Mouse (Mus musculus): ENCODE results near the gene Sbno1. TPM values are rescaled to one million over a fixed set of nuclear protein-coding genes. Genes with fewer than 3 reads are reported as not detected.
"Not testable (repeated sequence)": the region's sequence is repeated elsewhere in the genome, so short reads cannot be mapped to it uniquely, and the experiment has no call there.

Gene Sbno1
- total RNA-seq, 2 experiments from 2014 or later, result 180 to 185 TPM

- no peak overlapping the region for H3K4me3 ChIP-seq
- no peak for TF ChIP-seq CTCF (IDR thresholded peaks at IDR 0.05)
- no peak for DNase-seq (ENCODE audit: extremely low spot score in 1 of 2, low spot score in 2 of 2)
- intact Hi-C loops (cut with DNase I), result loop anchor here (10.0 kb wide), 1 partner anchor 184 kb away; the partner anchor contains the start of gene Rilpl1
- H3K27ac ChIP-seq, result no peak overlapping the region; the same call in 1 of the 2 replicates
Measured at GRCm38 (mm10) chr5:124350350-124350749, 75.5 kb downstream of the Sbno1 start.

GRCm38 (mm10) chr5:124349196-124349595, 76.6 kb downstream of the Sbno1 start:
- TF ChIP-seq CTCF (IDR thresholded peaks at IDR 0.05), result no peak; the same call in 1 of the 2 replicates
- intact Hi-C loops (cut with DNase I), result no loop called here
- DNase-seq (ENCODE audit: extremely low spot score in 1 of 2, low spot score in 2 of 2), result peak in 1 of 2 experiments; percentile 37
- Histone ChIP-seq H3K4me3 (no peak overlapping the region), H3K27ac (peak overlapping the region; percentile 53)

- H3K27ac ChIP-seq, result no peak overlapping the region
- intact Hi-C loops (cut with DNase I), result no loop called here
- DNase-seq (ENCODE audit: extremely low spot score in 1 of 2, low spot score in 2 of 2), result no peak
- H3K4me3 ChIP-seq, result no peak overlapping the region
- TF ChIP-seq CTCF (IDR thresholded peaks at IDR 0.05), result no peak
Measured at GRCm38 (mm10) chr5:124342897-124343296, 82.9 kb downstream of the Sbno1 start.

GRCm38 (mm10) chr5:124341753-124342339, 84.0 kb downstream of the Sbno1 start:
- intact Hi-C loops (cut with DNase I); DNase-seq (ENCODE audit: extremely low spot score in 1 of 2, low spot score in 2 of 2): not testable (repeated sequence)

GRCm38 (mm10) chr5:124338791-124339190, 87.0 kb downstream of the Sbno1 start:
- no peak for DNase-seq (ENCODE audit: extremely low spot score in 1 of 2, low spot score in 2 of 2)
- TF ChIP-seq CTCF (IDR thresholded peaks at IDR 0.05), result no peak
- Histone ChIP-seq H3K4me3 (no peak overlapping the region), H3K27ac (peak overlapping the region; percentile 21)
- intact Hi-C loops (cut with DNase I), result no loop called here

More at GRCm38 (mm10) chr5:124341753-124342339, 84.0 kb downstream of the Sbno1 start:
- peak; percentile 13 for TF ChIP-seq CTCF (IDR thresholded peaks at IDR 0.05)
- H3K4me3 ChIP-seq, H3K27ac ChIP-seq: not testable (repeated sequence)

- TF ChIP-seq CTCF (IDR thresholded peaks at IDR 0.05), result no peak
- DNase-seq (ENCODE audit: extremely low spot score in 1 of 2, low spot score in 2 of 2), result no peak
- no peak overlapping the region for H3K4me3 ChIP-seq
- intact Hi-C loops (cut with DNase I), result no loop called here
- peak overlapping the region; percentile 4; the same call in 1 of the 2 replicates for H3K27ac ChIP-seq
Measured at GRCm38 (mm10) chr5:124337909-124338308, 87.9 kb downstream of the Sbno1 start.

- no peak for TF ChIP-seq CTCF (IDR thresholded peaks at IDR 0.05)
- intact Hi-C loops (cut with DNase I), result no loop called here
- Histone ChIP-seq H3K4me3 (no peak overlapping the region), H3K27ac (no peak overlapping the region)
- no peak for DNase-seq (ENCODE audit: extremely low spot score in 1 of 2, low spot score in 2 of 2)
Measured at GRCm38 (mm10) chr5:124337103-124337502, 88.7 kb downstream of the Sbno1 start.

GRCm38 (mm10) chr5:124334392-124334791, 91.4 kb downstream of the Sbno1 start:
- Histone ChIP-seq H3K27ac (peak overlapping the region; percentile 47), H3K4me3 (no peak overlapping the region)
- no peak for TF ChIP-seq CTCF (IDR thresholded peaks at IDR 0.05)
- DNase-seq (ENCODE audit: extremely low spot score in 1 of 2, low spot score in 2 of 2), result no peak
- intact Hi-C loops (cut with DNase I), result no loop called here

- Histone ChIP-seq H3K4me3 (no peak overlapping the region), H3K27ac (no peak overlapping the region; the same call in 1 of the 2 replicates)
- no peak for TF ChIP-seq CTCF (IDR thresholded peaks at IDR 0.05)
- DNase-seq (ENCODE audit: extremely low spot score in 1 of 2, low spot score in 2 of 2), result no peak
- intact Hi-C loops (cut with DNase I), result no loop called here
Measured at GRCm38 (mm10) chr5:124330086-124330485, 95.7 kb downstream of the Sbno1 start.

- peak; percentile 99 to 100 for DNase-seq (ENCODE audit: extremely low spot score in 1 of 2, low spot score in 2 of 2)
- TF ChIP-seq CTCF (IDR thresholded peaks at IDR 0.05), result no peak
- intact Hi-C loops (cut with DNase I), result loop anchor here (1.0 kb wide), 1 partner anchor 25 kb away; no protein-coding TSS in a partner anchor
- Histone ChIP-seq H3K27ac (peak within 1 kb of the TSS; percentile 94), H3K4me3 (peak within 1 kb of the TSS; percentile 69)
Measured at GRCm38 (mm10) chr5:124327510-124328364, 98.1 kb downstream of the Sbno1 start, which contains the start of the genes Mphosph9 and 2810006K23Rik. TSS of gene Mphosph9 (minus strand) at chr5:124327972. TSS of gene 2810006K23Rik (plus strand) at chr5:124328089.

- Histone ChIP-seq H3K27ac (peak overlapping the region; percentile 94), H3K4me3 (peak overlapping the region; percentile 69)
- DNase-seq (ENCODE audit: extremely low spot score in 1 of 2, low spot score in 2 of 2), result no peak
- intact Hi-C loops (cut with DNase I), result loop anchor here (1.0 kb wide), 1 partner anchor 25 kb away; no protein-coding TSS in a partner anchor
- TF ChIP-seq CTCF (IDR thresholded peaks at IDR 0.05), result no peak
Measured at GRCm38 (mm10) chr5:124326829-124327228, 99.0 kb downstream of the Sbno1 start.

Small RNA genes lying within 50 kb of the gene (microRNA-seq; reads per million reads assigned to microRNA genes)
- 0.48 to 0.97 reads per million in 2 experiments for gene Gm27486

Other genes with a start within 250 kb of the Sbno1 start
- 100 to 1,000 TPM; 317 to 336 TPM for gene Pitpnm2, start 176.2 kb downstream of the Sbno1 start, total RNA-seq (2021)
- gene Mphosph9, start 98.0 kb downstream of the Sbno1 start, total RNA-seq (2021), result 10 to 100 TPM; 20.9 to 23.1 TPM
- 10 to 100 TPM; 13.2 to 13.6 TPM for gene 2810006K23Rik, start 97.9 kb downstream of the Sbno1 start, total RNA-seq (2021)
- 100 to 1,000 TPM; 163 to 170 TPM for gene Cdk2ap1, start 62.9 kb downstream of the Sbno1 start, total RNA-seq (2021)
- gene Kmt5a, start 13.9 kb upstream of the Sbno1 start, total RNA-seq (2021), result 10 to 100 TPM; 60.9 to 74.6 TPM
- 10 to 100 TPM; 17.9 to 21.0 TPM for gene Rilpl2, start 52.4 kb upstream of the Sbno1 start, total RNA-seq (2021)
- gene Snrnp35, start 57.1 kb upstream of the Sbno1 start, total RNA-seq (2021), result 10 to 100 TPM; 19.9 to 20.8 TPM
- 10 to 100 TPM; 84.6 to 84.8 TPM for gene Rilpl1, start 105.4 kb upstream of the Sbno1 start, total RNA-seq (2021)
- 10 to 100 TPM; 95.4 to 98.9 TPM for gene Tmed2, start 114.7 kb upstream of the Sbno1 start, total RNA-seq (2021)
- 10 to 100 TPM; 25.8 to 28.3 TPM for gene Ddx55, start 126.9 kb upstream of the Sbno1 start, total RNA-seq (2021)
- 10 to 100 TPM; 35.1 to 37.7 TPM for gene Eif2b1, start 153.1 kb upstream of the Sbno1 start, total RNA-seq (2021)
- gene Gtf2h3, start 153.1 kb upstream of the Sbno1 start, total RNA-seq (2021), result 10 to 100 TPM; 26.6 to 28.6 TPM
- gene Atp6v0a2, start 202.6 kb upstream of the Sbno1 start, total RNA-seq (2021), result 10 to 100 TPM; 59.2 to 71.4 TPM